Mouse (Mus musculus): ENCODE results near the gene Tmem116. TPM values are rescaled to one million over a fixed set of nuclear protein-coding genes. Genes with fewer than 3 reads are reported as not detected.
A peak's percentile ranks its signal among the peaks of the same experiment; 100 is the strongest.
"Not testable (repeated sequence)": the region's sequence is repeated elsewhere in the genome, so short reads cannot be mapped to it uniquely, and the experiment has no call there.

The Tmem116 gene
- total RNA-seq, 2 experiments from 2014 or later, result 5.7 to 11.3 TPM

- no peak for DNase-seq (ENCODE audit: low spot score in 2 of 2)
Measured at GRCm38 (mm10) chr5:121461339-121462170, 9.9 kb downstream of the Tmem116 start.

GRCm38 (mm10) chr5:121462171-121462502 lies 10.4 kb downstream of the Tmem116 start:
- DNase-seq (ENCODE audit: low spot score in 2 of 2), result no peak

GRCm38 (mm10) chr5:121462967-121463366 lies 11.3 kb downstream of the Tmem116 start:
- no peak for DNase-seq (ENCODE audit: low spot score in 2 of 2)

- no peak for DNase-seq (ENCODE audit: low spot score in 2 of 2)
Measured at GRCm38 (mm10) chr5:121463601-121464250, 12.0 kb downstream of the Tmem116 start.

GRCm38 (mm10) chr5:121469566-121469965 lies 17.9 kb downstream of the Tmem116 start:
- DNase-seq (ENCODE audit: low spot score in 2 of 2), result no peak

- no peak for DNase-seq (ENCODE audit: low spot score in 2 of 2)
Measured at GRCm38 (mm10) chr5:121472411-121472810, 20.7 kb downstream of the Tmem116 start.

- DNase-seq (ENCODE audit: low spot score in 2 of 2), result no peak
Measured at GRCm38 (mm10) chr5:121474610-121475009, 22.9 kb downstream of the Tmem116 start.

- no peak for DNase-seq (ENCODE audit: low spot score in 2 of 2)
Measured at GRCm38 (mm10) chr5:121476040-121476439, 24.3 kb downstream of the Tmem116 start.

- DNase-seq (ENCODE audit: low spot score in 2 of 2), result peak in 1 of 2 experiments; percentile 82
Measured at GRCm38 (mm10) chr5:121477680-121478079, 26.0 kb downstream of the Tmem116 start.

- DNase-seq (ENCODE audit: low spot score in 2 of 2), result no peak
Measured at GRCm38 (mm10) chr5:121484801-121485200, 33.1 kb downstream of the Tmem116 start.

GRCm38 (mm10) chr5:121493305-121493704 lies 41.6 kb downstream of the Tmem116 start:
- DNase-seq (ENCODE audit: low spot score in 2 of 2), result peak in 1 of 2 experiments; percentile 43

GRCm38 (mm10) chr5:121500719-121501118 lies 49.0 kb downstream of the Tmem116 start:
- DNase-seq (ENCODE audit: low spot score in 2 of 2), result no peak

- DNase-seq (ENCODE audit: low spot score in 2 of 2), result not testable (repeated sequence)
Measured at GRCm38 (mm10) chr5:121501424-121501996, 49.8 kb downstream of the Tmem116 start.

GRCm38 (mm10) chr5:121503231-121503630 lies 51.5 kb downstream of the Tmem116 start, which contains the start of gene Adam1b:
Gene Adam1b, minus strand, starts transcription at chr5:121503435.
- DNase-seq (ENCODE audit: low spot score in 2 of 2), result no peak

- DNase-seq (ENCODE audit: low spot score in 2 of 2), result no peak
Measured at GRCm38 (mm10) chr5:121506846-121507245, 55.2 kb downstream of the Tmem116 start.

- no peak for DNase-seq (ENCODE audit: low spot score in 2 of 2)
Measured at GRCm38 (mm10) chr5:121510009-121510408, 58.3 kb downstream of the Tmem116 start.

GRCm38 (mm10) chr5:121518983-121519382 lies 67.3 kb downstream of the Tmem116 start:
- no peak for DNase-seq (ENCODE audit: low spot score in 2 of 2)

- not testable (repeated sequence) for DNase-seq (ENCODE audit: low spot score in 2 of 2)
Measured at GRCm38 (mm10) chr5:121519758-121520157, 68.1 kb downstream of the Tmem116 start.

- DNase-seq (ENCODE audit: low spot score in 2 of 2), result no peak
Measured at GRCm38 (mm10) chr5:121525774-121526450, 74.2 kb downstream of the Tmem116 start.

- no peak for DNase-seq (ENCODE audit: low spot score in 2 of 2)
Measured at GRCm38 (mm10) chr5:121526526-121526925, 74.8 kb downstream of the Tmem116 start.

GRCm38 (mm10) chr5:121526961-121527360 lies 75.3 kb downstream of the Tmem116 start:
- DNase-seq (ENCODE audit: low spot score in 2 of 2), result no peak

Data from layer of hippocampus, postnatal 14 days (tissue).